Mouse (Mus musculus) ovary, postnatal 14 days (tissue): ENCODE measurements at regions not wholly inside any gene's neighbourhood (a gene's known extent, or its start where the extent isn't known, plus 50 kb on each side); places are given as distances from the start of the nearest gene placed in this dataset.

Source experiments
- DNase-seq: peaks from one replicate; pipeline ENCODE4 v3.0.0; 2022; ENCODE audit warnings: low spot score

GRCm38 (mm10) chr13:85570886-85571527 lies 282.1 kb upstream of the Rasa1 start:
- DNase-seq = no peak

- no peak for DNase-seq
Measured at GRCm38 (mm10) chr13:85557821-85558220, 268.9 kb upstream of the Rasa1 start.

GRCm38 (mm10) chr13:85556101-85556853 lies 267.3 kb upstream of the Rasa1 start:
- peak; percentile 48 for DNase-seq

DNA sequence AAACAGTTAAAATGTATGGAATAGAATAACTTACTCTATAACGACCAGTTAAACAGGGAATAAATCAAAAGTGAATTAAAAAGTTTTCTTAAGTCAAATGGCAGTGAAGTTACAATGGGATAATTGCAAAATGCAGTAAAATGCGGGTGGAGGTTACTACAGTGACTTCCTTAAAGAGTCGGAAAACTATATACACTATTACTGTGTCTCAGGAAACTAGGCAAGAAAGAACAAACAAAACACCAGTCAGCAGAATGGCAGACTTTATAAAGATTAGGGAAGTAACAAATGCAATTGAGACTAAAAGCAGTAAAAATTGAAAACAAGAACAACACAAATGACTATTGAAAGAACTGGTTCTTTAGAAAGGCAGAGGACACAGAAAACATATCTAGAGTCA lies 264.1 kb upstream of the Rasa1 start:
- DNase-seq = no peak

DNA sequence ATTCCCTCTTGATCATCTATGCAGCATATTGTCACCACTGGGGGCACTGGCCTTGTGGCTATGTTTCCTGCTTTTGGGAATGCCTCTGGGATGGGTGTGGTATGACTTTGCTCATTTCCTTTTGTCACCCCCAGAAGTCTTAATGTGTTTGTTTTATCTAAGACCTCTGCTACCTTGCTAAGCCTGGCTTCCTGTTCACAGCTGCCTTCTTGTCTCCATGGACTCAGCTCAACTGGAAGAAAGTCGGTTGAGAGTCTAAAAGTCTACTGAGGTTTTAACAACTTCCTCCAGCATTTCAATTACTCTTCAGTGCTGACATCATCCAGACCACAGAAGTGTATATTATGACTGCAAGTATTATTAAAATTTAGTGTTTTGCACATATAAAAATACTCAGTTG lies 220.7 kb upstream of the Rasa1 start:
- DNase-seq = no peak

- DNase-seq = no peak
Measured at GRCm38 (mm10) chr13:85508552-85508951, 219.6 kb upstream of the Rasa1 start.

DNA sequence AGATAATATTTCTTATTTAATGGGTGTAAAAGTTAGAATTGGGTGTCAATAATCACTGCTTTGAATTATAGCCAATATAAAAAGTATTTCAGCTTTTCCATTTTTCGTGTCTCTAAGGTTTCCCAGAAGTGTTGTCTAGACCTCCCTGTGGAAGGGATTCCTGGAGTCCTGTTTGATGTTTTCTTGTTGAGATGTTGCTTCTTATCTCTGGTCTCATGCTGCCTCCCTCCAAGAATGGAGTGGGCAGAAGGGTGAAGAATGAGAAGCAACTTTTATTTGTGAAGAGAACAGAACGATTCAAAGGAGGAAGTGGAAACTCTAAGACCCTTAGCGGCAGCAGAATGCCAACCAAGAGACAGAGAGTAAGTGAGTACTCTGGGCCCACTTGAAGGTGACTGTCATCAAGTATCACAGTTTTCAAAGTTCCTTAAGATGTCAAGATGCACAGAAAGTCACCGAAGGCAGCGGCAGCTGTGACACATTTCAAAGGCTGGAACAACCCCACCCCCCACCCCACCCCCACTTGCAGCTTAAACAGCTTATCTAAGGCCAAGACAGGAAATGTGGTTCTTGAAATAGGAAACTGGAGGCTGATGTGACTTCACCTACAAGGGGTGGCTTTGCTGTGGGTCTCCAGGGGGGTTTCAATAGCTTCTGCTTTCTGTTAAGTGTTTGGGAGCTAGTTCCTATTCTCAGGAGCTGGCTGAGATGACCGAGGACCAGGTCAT lies 218.6 kb upstream of the Rasa1 start:
- no peak for DNase-seq

GRCm38 (mm10) chr13:85506875-85507274 lies 217.9 kb upstream of the Rasa1 start:
- DNase-seq = no peak

DNA sequence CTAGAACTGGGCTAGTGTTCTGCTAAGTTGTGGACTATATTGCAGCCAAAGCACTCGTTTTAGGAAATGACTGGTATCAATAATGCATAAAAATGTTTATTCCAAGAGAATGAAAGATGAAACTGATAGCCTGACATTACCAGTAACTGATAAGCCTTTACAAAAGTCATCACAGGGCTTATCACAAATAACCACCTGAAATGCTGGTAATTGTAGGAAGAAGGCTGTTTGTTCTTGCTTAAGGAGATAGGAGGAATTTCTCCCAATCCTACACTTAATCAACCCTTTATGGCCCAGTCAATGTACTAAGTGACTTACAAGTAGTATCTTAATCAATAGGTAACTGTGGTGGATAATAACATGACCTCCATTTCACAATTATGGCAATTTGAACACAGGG lies 217.1 kb upstream of the Rasa1 start:
- no peak for DNase-seq

GRCm38 (mm10) chr13:85505046-85505445 lies 216.1 kb upstream of the Rasa1 start:
- no peak for DNase-seq

- DNase-seq = no peak
Measured at GRCm38 (mm10) chr13:85504001-85504400, 215.1 kb upstream of the Rasa1 start.

DNA sequence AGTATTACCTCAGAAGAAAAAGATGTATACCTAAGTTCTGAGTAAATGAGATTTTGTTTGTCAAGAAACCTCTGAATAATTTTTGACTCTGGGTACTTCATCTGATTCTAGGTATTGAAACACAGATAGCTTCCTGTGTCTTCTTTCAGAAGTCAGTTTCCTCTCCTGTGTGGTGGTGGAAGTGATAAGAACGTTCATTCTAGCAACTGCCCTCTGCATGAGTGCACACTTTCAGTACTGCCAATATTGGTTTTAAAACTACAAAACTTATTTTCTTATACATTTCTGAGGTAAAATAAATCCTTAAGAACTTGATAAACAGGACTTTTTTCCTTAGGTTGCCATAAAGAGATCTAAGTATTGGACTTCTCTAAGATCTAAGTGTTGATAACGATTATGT lies 209.8 kb upstream of the Rasa1 start:
- no peak for DNase-seq

- DNase-seq = no peak
Measured at GRCm38 (mm10) chr13:85484790-85485189, 195.9 kb upstream of the Rasa1 start.

DNA sequence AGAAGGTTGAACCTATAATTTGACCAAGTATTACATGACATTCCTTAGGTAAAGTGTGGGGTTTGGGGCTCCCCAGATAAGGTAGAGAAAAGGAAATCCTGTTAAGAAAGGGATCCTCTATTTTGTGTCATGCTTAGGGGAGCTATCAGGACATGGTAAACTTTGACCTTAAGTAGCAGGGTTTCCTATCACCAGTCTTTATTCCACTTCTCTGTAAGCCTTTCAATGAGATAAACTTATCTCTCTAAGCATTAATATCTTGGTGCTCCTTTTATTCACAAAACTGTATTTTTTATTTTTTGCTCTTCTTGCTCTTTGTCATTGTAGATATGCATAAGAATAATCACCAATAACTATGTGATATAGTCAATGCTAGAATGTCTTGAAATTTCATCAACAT lies 194.4 kb upstream of the Rasa1 start:
- no peak for DNase-seq

DNA sequence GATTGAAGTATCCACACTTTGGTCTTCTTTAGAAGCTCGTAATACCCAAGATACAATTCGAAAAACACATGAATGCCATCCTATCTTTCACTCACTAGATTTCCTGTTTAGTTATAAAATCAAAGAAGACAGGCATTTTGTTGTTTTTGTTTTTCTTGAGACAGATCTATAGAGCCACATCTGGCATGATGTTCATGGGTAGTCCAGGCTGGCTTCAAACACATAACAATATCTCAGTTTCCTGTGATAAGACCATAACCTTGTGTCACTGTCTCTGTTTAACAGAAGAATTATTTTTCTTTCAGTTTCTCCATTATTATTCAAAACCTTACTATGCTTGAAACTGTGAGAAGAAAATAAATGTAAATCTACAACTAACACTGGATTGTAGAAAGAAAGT lies 190.5 kb upstream of the Rasa1 start:
- no peak for DNase-seq

DNA sequence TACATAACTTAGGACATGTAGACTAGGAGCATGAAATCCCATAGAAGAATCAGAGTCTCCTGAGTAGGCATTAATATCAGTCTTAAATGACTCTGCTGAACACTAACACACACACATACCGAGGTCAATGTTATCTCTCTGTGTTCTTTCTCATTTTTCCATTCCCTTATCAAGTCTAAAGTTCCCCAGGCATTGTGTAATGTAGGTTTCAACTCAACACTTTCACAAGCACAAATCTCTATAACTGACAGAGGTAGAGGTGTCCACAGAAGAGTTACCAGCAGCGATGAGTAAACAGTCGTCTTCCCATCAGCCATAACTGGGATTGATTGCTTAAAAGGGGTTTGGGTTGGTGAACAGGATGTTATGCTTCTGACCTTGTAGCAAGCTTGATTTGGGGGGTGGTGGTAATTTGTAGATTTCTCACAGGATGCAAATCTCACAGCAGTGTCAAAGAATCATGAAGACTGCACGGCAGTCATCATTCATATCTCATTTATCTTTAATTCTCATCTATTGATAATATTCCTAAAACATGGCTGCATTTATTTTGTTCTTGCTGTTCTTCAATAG lies 187.4 kb upstream of the Rasa1 start:
- no peak for DNase-seq

DNA sequence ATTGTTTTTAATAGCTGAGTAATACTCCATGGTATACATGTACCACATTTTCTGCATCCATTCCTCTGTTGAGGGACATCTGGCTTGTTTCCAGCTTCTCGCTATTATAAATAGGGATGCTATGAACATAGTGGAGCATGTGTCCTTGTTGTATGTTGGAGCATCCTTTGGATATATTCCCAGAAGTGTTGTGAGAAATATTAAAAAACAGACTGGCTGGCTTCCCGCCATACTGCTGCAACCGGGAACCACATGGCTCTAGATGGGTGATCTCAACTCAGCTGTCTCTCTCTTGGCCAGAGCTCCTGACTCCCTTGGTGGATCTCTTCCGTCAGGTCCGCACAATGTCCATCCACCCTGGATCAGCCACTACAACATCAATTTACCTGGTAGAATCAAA lies 182.4 kb upstream of the Rasa1 start:
- DNase-seq = no peak

DNA sequence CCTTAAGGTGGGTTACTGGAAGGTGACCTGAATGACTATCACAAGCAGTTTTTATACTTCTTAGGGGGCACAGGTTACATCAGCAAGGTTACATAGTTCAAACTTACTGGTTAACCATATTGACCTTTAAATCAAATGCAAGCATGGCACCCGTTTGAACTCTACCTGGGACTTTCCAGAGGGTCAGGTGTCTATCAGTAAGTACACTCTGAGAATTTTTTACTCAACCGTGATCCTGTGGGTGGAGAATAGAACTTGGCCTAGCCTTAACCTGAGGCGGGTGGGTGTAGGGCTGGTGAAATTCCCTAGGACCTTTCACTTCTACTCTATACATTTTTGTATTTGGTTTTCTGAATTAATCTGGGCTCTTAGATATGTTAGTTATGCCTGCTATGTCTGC lies 170.5 kb upstream of the Rasa1 start:
- DNase-seq = no peak

DNA sequence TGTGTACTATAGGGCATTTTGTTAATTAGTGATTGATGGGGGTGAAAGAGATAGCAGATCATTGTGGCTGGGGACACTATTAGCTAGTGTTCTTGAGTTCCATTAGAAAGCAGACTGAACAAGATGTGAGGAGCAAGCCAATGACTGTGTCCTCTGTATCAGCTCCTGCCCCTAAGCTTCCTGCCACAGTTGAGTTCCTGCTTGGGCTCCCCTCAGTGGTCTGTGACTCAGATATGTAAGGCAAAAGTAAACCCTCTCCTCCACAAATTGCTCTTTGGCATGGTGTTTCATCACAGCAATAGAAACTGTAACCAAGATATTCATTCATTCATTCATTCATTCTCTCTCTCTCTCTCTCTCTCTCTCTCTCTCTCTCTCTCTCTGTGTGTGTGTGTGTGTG lies 169.7 kb upstream of the Rasa1 start:
- DNase-seq = no peak

GRCm38 (mm10) chr13:85439581-85439980 lies 150.7 kb upstream of the Rasa1 start:
- no peak for DNase-seq

DNA sequence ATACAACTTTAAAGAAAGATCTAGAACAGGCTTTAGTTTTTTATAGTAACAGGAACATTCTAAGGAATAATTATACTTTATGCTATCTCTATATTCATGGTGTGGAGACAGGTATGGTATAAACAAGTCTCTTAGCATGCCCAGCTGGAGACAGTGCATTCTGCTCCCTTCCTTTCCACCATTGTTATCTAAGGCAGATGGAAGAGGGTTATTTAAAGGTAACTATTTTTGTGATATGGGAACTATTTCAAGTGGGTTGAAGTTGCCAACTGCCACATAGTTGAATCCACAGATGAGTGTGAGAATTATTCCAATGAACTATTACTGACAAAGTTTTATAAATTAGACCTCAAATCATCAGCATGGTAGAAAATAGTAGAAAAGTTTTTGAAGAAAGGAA lies 148.9 kb upstream of the Rasa1 start:
- DNase-seq = no peak

- DNase-seq = no peak
Measured at GRCm38 (mm10) chr13:85437009-85437408, 148.1 kb upstream of the Rasa1 start.

- DNase-seq = no peak
Measured at GRCm38 (mm10) chr13:85436254-85436653, 147.3 kb upstream of the Rasa1 start.
